Mouse (Mus musculus) MEL (cell line): Measurements from ENCODE around the gene Fuk. TPM values are rescaled to one million over a fixed set of nuclear protein-coding genes. Genes with fewer than 3 reads are reported as not detected.

Source experiments
- DNase-seq: peaks from one replicate; pipeline ENCODE4 v3.0.0; 2011; ENCODE audit warnings: low read depth, low spot score
- H3K27ac ChIP-seq: 2 replicates; pipeline ENCODE4 v1.5.1; 2012; ENCODE audit warnings: low read depth, mild to moderate bottlenecking, control low read depth, low read length, moderate library complexity; ENCODE audit not compliant: control insufficient read depth
- H3K27me3 ChIP-seq, 2 experiments: fragments of 150-350 bp in 1 of 2; sonication (generic) in 1 of 2; 2 replicates each; pipeline ENCODE4 v1.6.1; 2012; ENCODE audit warnings: low read length in 2 of 2, mild to moderate bottlenecking in 2 of 2, improper control_type of control experiment in 1 of 2, moderate library complexity in 1 of 2; ENCODE audit not compliant: insufficient read depth in 2 of 2, control insufficient read depth in 1 of 2
- H3K36me3 ChIP-seq, 2 experiments: 2 replicates each; pipeline ENCODE4 v1.6.1; 2012 to 2014; ENCODE audit warnings: low read length in 2 of 2, improper control_type of control experiment in 1 of 2, inconsistent platforms in 1 of 2, mild to moderate bottlenecking in 1 of 2; ENCODE audit not compliant: insufficient read depth in 2 of 2, control insufficient read depth in 1 of 2
- H3K4me1 ChIP-seq, 2 experiments: fragments of 150-350 bp in 1 of 2; sonication (generic) in 1 of 2; 2 replicates each; pipeline ENCODE4 v1.6.1; 2012; ENCODE audit warnings: low read length in 2 of 2, improper control_type of control experiment in 1 of 2, mild to moderate bottlenecking in 1 of 2; ENCODE audit not compliant: insufficient read depth in 2 of 2, control insufficient read depth in 1 of 2
- H3K4me3 ChIP-seq, 2 experiments: fragments of 150-350 bp in 1 of 2; sonication (generic) in 1 of 2; 2 replicates each; pipeline ENCODE4 v1.5.1; 2012; ENCODE audit warnings: low read depth in 2 of 2, low read length in 2 of 2, mild to moderate bottlenecking in 2 of 2, moderate library complexity in 2 of 2, control low read depth in 1 of 2, improper control_type of control experiment in 1 of 2; ENCODE audit not compliant: control insufficient read depth in 1 of 2, insufficient read depth in 1 of 2
- H3K79me2 ChIP-seq: 2 replicates; pipeline ENCODE4 v1.6.1; 2012; ENCODE audit warnings: mild to moderate bottlenecking, low read length, moderate library complexity; ENCODE audit not compliant: control insufficient read depth, poor library complexity, insufficient read depth
- H3K9ac ChIP-seq: 2 replicates; pipeline ENCODE4 v1.6.1; 2012; ENCODE audit warnings: low read depth, mild to moderate bottlenecking, control low read depth, low read length, moderate library complexity; ENCODE audit not compliant: control insufficient read depth, poor library complexity, severe bottlenecking
- H3K9me3 ChIP-seq: fragments of 150-350 bp; sonication (generic); replicated peaks from 2 replicates; pipeline ENCODE4 v1.6.1; 2012; ENCODE audit warnings: mild to moderate bottlenecking, low read length, improper control_type of control experiment, moderate library complexity; ENCODE audit not compliant: insufficient read depth
- BHLHE40 ChIP-seq: IDR thresholded peaks from 2 replicates; pipeline ENCODE4 v1.6.1; 2012; ENCODE audit warnings: low read depth, mild to moderate bottlenecking, inconsistent platforms, low read length, improper control_type of control experiment, borderline replicate concordance
- CHD1 ChIP-seq: IDR thresholded peaks from 2 replicates; pipeline ENCODE4 v1.6.1; 2012; ENCODE audit warnings: low read depth, mild to moderate bottlenecking, inconsistent platforms, low read length, improper control_type of control experiment
- CHD2 ChIP-seq: IDR thresholded peaks from 2 replicates; pipeline ENCODE4 v1.6.1; 2011; ENCODE audit warnings: low read length, improper control_type of control experiment
- ELF1 ChIP-seq: IDR thresholded peaks from 2 replicates; pipeline ENCODE4 v1.6.1; 2014; ENCODE audit warnings: low read depth, mild to moderate bottlenecking, inconsistent platforms, low read length, improper control_type of control experiment, moderate library complexity
- EP300 ChIP-seq, 2 experiments: IDR thresholded peaks; 2 replicates each; pipeline ENCODE4 v1.6.1; 2011; ENCODE audit warnings: improper control_type of control experiment in 2 of 2, low read length in 2 of 2, low read depth in 1 of 2, mild to moderate bottlenecking in 1 of 2
- GATA1 ChIP-seq: IDR thresholded peaks from 2 replicates; pipeline ENCODE4 v1.6.1; 2011; ENCODE audit warnings: low read depth, low read length, improper control_type of control experiment
- HCFC1 ChIP-seq: IDR thresholded peaks from 2 replicates; pipeline ENCODE4 v1.6.1; 2012; ENCODE audit warnings: low read depth, mild to moderate bottlenecking, inconsistent platforms, low read length, improper control_type of control experiment, moderate library complexity
- JUND ChIP-seq: IDR thresholded peaks from 2 replicates; pipeline ENCODE4 v1.6.1; 2011; ENCODE audit warnings: low read depth, mild to moderate bottlenecking, improper control_type of control experiment, low read length
- MAFK ChIP-seq: IDR thresholded peaks from 2 replicates; pipeline ENCODE4 v1.6.1; 2011; ENCODE audit warnings: low read depth, mild to moderate bottlenecking, low read length, improper control_type of control experiment, borderline replicate concordance
- MAZ ChIP-seq: IDR thresholded peaks from 2 replicates; pipeline ENCODE4 v1.6.1; 2012; ENCODE audit warnings: low read depth, mild to moderate bottlenecking, inconsistent platforms, low read length, improper control_type of control experiment
- MYB ChIP-seq: IDR thresholded peaks from 2 replicates; pipeline ENCODE4 v1.6.1; 2011; ENCODE audit warnings: mild to moderate bottlenecking, low read depth, low read length, improper control_type of control experiment
- MYC ChIP-seq: IDR thresholded peaks from 2 replicates; pipeline ENCODE4 v1.6.1; 2011; ENCODE audit warnings: low read depth, mild to moderate bottlenecking, low read length, improper control_type of control experiment, moderate library complexity
- NRF1 ChIP-seq: IDR thresholded peaks from 2 replicates; pipeline ENCODE4 v1.6.1; 2014; ENCODE audit warnings: low read depth, mild to moderate bottlenecking, inconsistent platforms, low read length, improper control_type of control experiment, moderate library complexity; ENCODE audit not compliant: poor library complexity, insufficient read depth, severe bottlenecking
- POLR2A ChIP-seq, 2 experiments: IDR thresholded peaks; 2 replicates each; pipeline ENCODE4 v1.6.1; 2011 to 2012; ENCODE audit warnings: low read length in 2 of 2, mild to moderate bottlenecking in 2 of 2, control low read depth in 1 of 2, improper control_type of control experiment in 1 of 2, low read depth in 1 of 2, moderate library complexity in 1 of 2; ENCODE audit not compliant: control insufficient read depth in 1 of 2, insufficient read depth in 1 of 2, poor library complexity in 1 of 2
- POLR2AphosphoS2 ChIP-seq: IDR thresholded peaks from 2 replicates; pipeline ENCODE4 v1.6.1; 2011; ENCODE audit warnings: low read length, improper control_type of control experiment
- POLR2AphosphoS5 ChIP-seq: IDR thresholded peaks from 2 replicates; pipeline ENCODE4 v1.6.1; 2012; ENCODE audit warnings: low read depth, borderline replicate concordance, mild to moderate bottlenecking, inconsistent platforms, low read length, moderate library complexity, mixed read lengths
- RCOR1 ChIP-seq: IDR thresholded peaks from 2 replicates; pipeline ENCODE4 v1.6.1; 2012; ENCODE audit warnings: low read depth, mild to moderate bottlenecking, inconsistent platforms, low read length, improper control_type of control experiment
- SMC3 ChIP-seq: IDR thresholded peaks from 2 replicates; pipeline ENCODE4 v1.6.1; 2011; ENCODE audit warnings: low read depth, low read length, improper control_type of control experiment
- TAL1 ChIP-seq: IDR thresholded peaks from 2 replicates; pipeline ENCODE4 v1.6.1; 2012; ENCODE audit warnings: mild to moderate bottlenecking, inconsistent platforms, low read length, moderate library complexity, mixed read lengths
- TBP ChIP-seq: IDR thresholded peaks from 2 replicates; pipeline ENCODE4 v1.8.0; 2011; ENCODE audit warnings: low read depth, low read length, improper control_type of control experiment
- polyA plus RNA-seq, 2 experiments: library from polyadenylated mRNA; stranded (reverse) in 1 of 2; unstranded in 1 of 2; fragments of >175 nt in 1 of 2; fragments of >200 nt in 1 of 2; gene quantifications; 2 replicates each; pipeline versions ENCODE4 v1.2.1 to v1.2.4; 2012; ENCODE audit warnings: low replicate concordance in 2 of 2, low read depth in 1 of 2; ENCODE audit not compliant: insufficient read length in 2 of 2, insufficient read depth in 1 of 2, missing spikeins in 1 of 2
- total RNA-seq: library from RNA; depleted of rRNA; stranded (reverse); fragments of 300-350 nt; gene quantifications from 2 replicates; pipeline ENCODE4 v1.2.3, GENCODE M21; 2012

Gene Fuk
- total and polyA plus RNA-seq, 3 experiments: 9.1 to 10.6 TPM; not detected in 1

- peak; percentile 99 for TF ChIP-seq TAL1
- TF ChIP-seq RCOR1: peak; percentile 92
Observed at GRCm38 (mm10) chr8:110929066-110929465, 26.8 kb upstream of the Fuk start (continued).

- peaks cover 0 to 53% of the 10 kb centered on the region in 2 experiments; a peak in 2 of 4 replicates for H3K36me3 ChIP-seq
- H3K79me2 ChIP-seq: peaks cover 2% of the 10 kb centered on the region; the same call in 1 of the 2 replicates
- peak overlapping the region; percentile 41 for H3K9ac ChIP-seq
- no peak for DNase-seq
- H3K9me3 ChIP-seq: no peaks in the 10 kb centered on the region
- H3K27ac ChIP-seq: peak overlapping the region; percentile 64
- no peak overlapping the region for H3K4me3 ChIP-seq
- no peaks in the 10 kb centered on the region for H3K27me3 ChIP-seq
- H3K4me1 ChIP-seq: peaks cover 39 to 55% of the 10 kb centered on the region in 2 experiments
- TF ChIP-seq NRF1 (no peak), TBP (no peak), BHLHE40 (no peak), CHD2 (no peak), ELF1 (no peak), EP300 (IDR thresholded peaks at IDR 0.05; ENCODE audit: low read depth in 1 of 2, low read length in 2 of 2) (peak in 1 of 2 experiments; percentile 16; a peak in 1 of 4 replicates), POLR2A (IDR thresholded peaks at IDR 0.05; ENCODE audit: control insufficient read depth in 1 of 2, insufficient read depth in 1 of 2, low read depth in 1 of 2, low read length in 2 of 2, poor library complexity in 1 of 2) (no peak)
Observed at GRCm38 (mm10) chr8:110928435-110928834, 26.1 kb upstream of the Fuk start.

- Histone ChIP-seq H3K79me2 (peaks cover 7% of the 10 kb centered on the region; the same call in 1 of the 2 replicates), H3K9ac (no peak overlapping the region), H3K27me3 (no peaks in the 10 kb centered on the region), H3K4me3 (no peak overlapping the region), H3K9me3 (no peaks in the 10 kb centered on the region), H3K36me3 (peaks cover 0 to 40% of the 10 kb centered on the region in 2 experiments; a peak in 2 of 4 replicates), H3K27ac (no peak overlapping the region; the same call in 1 of the 2 replicates), H3K4me1 (peaks cover 27 to 43% of the 10 kb centered on the region in 2 experiments)
- TF ChIP-seq TAL1: no peak
- no peak for TF ChIP-seq POLR2AphosphoS2
- TF ChIP-seq MAFK: no peak
- TF ChIP-seq HCFC1: no peak
- no peak for TF ChIP-seq ELF1
- TF ChIP-seq MYB: no peak
- TF ChIP-seq TBP: no peak
- TF ChIP-seq CHD1: no peak
- TF ChIP-seq MAZ: no peak
- no peak for TF ChIP-seq RCOR1
- no peak for TF ChIP-seq JUND
- TF ChIP-seq SMC3: no peak
- no peak for TF ChIP-seq GATA1
- no peak for TF ChIP-seq MYC
- TF ChIP-seq POLR2A (IDR thresholded peaks at IDR 0.05; ENCODE audit: control insufficient read depth in 1 of 2, insufficient read depth in 1 of 2, low read depth in 1 of 2, low read length in 2 of 2, poor library complexity in 1 of 2): no peak
- no peak for TF ChIP-seq NRF1
- no peak for TF ChIP-seq POLR2AphosphoS5
- no peak for DNase-seq
Observed at GRCm38 (mm10) chr8:110926690-110927089, 24.4 kb upstream of the Fuk start.
